Mouse (Mus musculus) liver, embryonic 14.5 days (tissue): Measurements from ENCODE around the gene Trappc12. TPM values are rescaled to one million over a fixed set of nuclear protein-coding genes. Genes with fewer than 3 reads are reported as not detected.
A peak's percentile ranks its signal among the peaks of the same experiment; 100 is the strongest.

Source experiments
- ATAC-seq: fragments of 200-750 bp; cut with Nextera tagmentation; 2 replicates; pipeline ENCODE4 v1.8.0; 2017; ENCODE audit warnings: moderate number of reproducible peaks, mild to moderate bottlenecking, moderate library complexity; ENCODE audit not compliant: insufficient read depth
- DNase-seq, 3 experiments: peaks; one replicate each; pipeline ENCODE4 v3.0.0-alpha.2; 2012 to 2013; ENCODE audit warnings: low read depth in 3 of 3, low spot score in 3 of 3
- H3K27ac ChIP-seq: fragments of 300-500 bp; sonication (generic); 2 replicates; pipeline ENCODE4 v1.5.1; 2014; ENCODE audit warnings: moderate library complexity, mild to moderate bottlenecking, control low read depth, inconsistent platforms
- H3K27me3 ChIP-seq: fragments of 300-500 bp; sonication (generic); 2 replicates; pipeline ENCODE4 v1.6.1; 2014; ENCODE audit warnings: mild to moderate bottlenecking, low read length, moderate library complexity; ENCODE audit not compliant: control insufficient read depth, insufficient read depth
- H3K36me3 ChIP-seq: fragments of 300-500 bp; sonication (generic); replicated peaks from 2 replicates; pipeline ENCODE4 v1.6.1; 2014; ENCODE audit warnings: low read depth; ENCODE audit not compliant: control insufficient read depth, insufficient read depth
- H3K4me1 ChIP-seq, 2 experiments: fragments of 200-500 bp in 1 of 2; fragments of 300-500 bp in 1 of 2; sonication (generic) in 1 of 2; replicated peaks; 2 replicates each; pipeline ENCODE4 v1.6.1; 2012 to 2014; ENCODE audit warnings: antibody characterized with exemption in 1 of 2, inconsistent platforms in 1 of 2, low read length in 1 of 2; ENCODE audit not compliant: control insufficient read depth in 2 of 2, insufficient read depth in 2 of 2
- H3K4me2 ChIP-seq: fragments of 300-500 bp; sonication (generic); 2 replicates; pipeline ENCODE4 v1.6.1; 2014; ENCODE audit warnings: low read depth, mild to moderate bottlenecking, control low read depth, moderate library complexity
- H3K4me3 ChIP-seq, 2 experiments: fragments of 200-500 bp in 1 of 2; fragments of 300-500 bp in 1 of 2; sonication (generic) in 1 of 2; 2 replicates each; pipeline ENCODE4 v1.5.1; 2012 to 2014; ENCODE audit warnings: low read depth in 2 of 2, low read length in 2 of 2, mild to moderate bottlenecking in 2 of 2, control low read depth in 1 of 2, inconsistent platforms in 1 of 2, moderate library complexity in 1 of 2; ENCODE audit not compliant: insufficient read depth in 1 of 2
- H3K9ac ChIP-seq: fragments of 300-500 bp; sonication (generic); replicated peaks from 2 replicates; pipeline ENCODE4 v1.6.1; 2014; ENCODE audit warnings: mild to moderate bottlenecking, control low read depth, moderate library complexity
- H3K9me3 ChIP-seq: fragments of 300-500 bp; sonication (generic); 2 replicates; pipeline ENCODE4 v1.6.1; 2016; ENCODE audit warnings: low read length, mixed read lengths; ENCODE audit not compliant: control insufficient read depth
- CTCF ChIP-seq: IDR thresholded peaks from 2 replicates; pipeline ENCODE4 v1.5.1; 2016; ENCODE audit warnings: antibody characterized with exemption, low read depth, control low read depth
- EP300 ChIP-seq: IDR thresholded peaks from 2 replicates; pipeline ENCODE4 v1.6.1; 2016; ENCODE audit warnings: antibody characterized with exemption, low read depth
- WGBS: fragments of 180-500 bp; shearing (Covaris S2); extraction: QIAGEN DNeasy Blood & Tissue Kit; methylation state at CpG from one replicate; pipeline ENCODE4 v1.1.7; 2014; ENCODE audit not compliant: insufficient replicate concordance; 5-methylcytosine and 5-hydroxymethylcytosine counted together
- microRNA-seq: library from miRNA; unstranded; fragments of <30 nt; microRNA quantifications from one replicate; pipeline ENCODE4, GENCODE M21; 2016
- polyA plus RNA-seq, 2 experiments: library from polyadenylated mRNA; depleted of rRNA in 1 of 2; stranded (reverse) in 1 of 2; unstranded in 1 of 2; fragments of >200 nt; fragmentation: Nextera tagmentation in 1 of 2; extraction: Ambion mirVana in 1 of 2; gene quantifications; 2 replicates each; pipeline versions ENCODE4 v1.2.1 to v1.2.3; 2012 to 2014

Gene Trappc12
- polyA plus RNA-seq, 2 experiments, result 11.6 to 13.1 TPM

DNA sequence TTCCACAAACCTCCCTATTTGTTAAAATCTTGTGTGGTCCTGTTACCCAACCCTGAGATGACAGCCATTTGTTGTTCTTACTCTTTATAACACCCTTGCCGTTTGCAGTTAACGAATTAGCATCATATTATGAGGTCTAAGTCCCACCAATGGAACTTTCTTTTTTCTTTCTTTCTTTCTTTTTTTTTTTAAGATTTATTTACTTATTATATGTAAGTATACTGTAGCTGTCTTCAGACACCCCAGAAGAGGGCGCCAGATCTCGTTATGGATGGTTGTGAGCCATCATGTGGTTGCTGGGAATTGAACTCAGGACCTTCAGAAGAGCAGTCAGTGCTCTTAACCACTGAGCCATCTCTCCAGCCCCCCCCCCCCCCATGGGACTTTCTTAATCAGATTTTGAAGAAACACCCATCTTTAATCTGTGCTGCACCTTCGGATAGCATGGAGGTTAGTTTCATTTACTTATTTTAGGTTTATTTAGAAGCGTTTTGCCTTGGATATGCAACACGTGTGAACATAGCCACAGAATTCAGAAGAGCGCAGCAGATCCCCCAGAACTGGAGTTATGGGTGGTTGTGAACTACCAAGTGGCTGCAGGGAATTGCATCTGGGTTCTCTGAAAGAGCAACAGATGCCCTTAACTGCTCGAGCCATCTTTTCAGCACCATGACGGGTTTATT lies 76.1 kb downstream of the Trappc12 start:
- no peak for ATAC-seq
- Histone ChIP-seq H3K9me3 (no peaks in the 10 kb centered on the region), H3K4me3 (no peak overlapping the region), H3K27ac (no peak overlapping the region), H3K4me1 (peaks cover 0 to 13% of the 10 kb centered on the region in 2 experiments; a peak in 3 of 4 replicates), H3K36me3 (no peaks in the 10 kb centered on the region), H3K4me2 (peak overlapping the region; percentile 71), H3K9ac (no peak overlapping the region), H3K27me3 (no peaks in the 10 kb centered on the region)
- no peak for DNase-seq
- TF ChIP-seq CTCF, result no peak
- TF ChIP-seq EP300, result no peak
- WGBS, result 63% methylated on average over 10 of the region's 10 CpGs

DNA sequence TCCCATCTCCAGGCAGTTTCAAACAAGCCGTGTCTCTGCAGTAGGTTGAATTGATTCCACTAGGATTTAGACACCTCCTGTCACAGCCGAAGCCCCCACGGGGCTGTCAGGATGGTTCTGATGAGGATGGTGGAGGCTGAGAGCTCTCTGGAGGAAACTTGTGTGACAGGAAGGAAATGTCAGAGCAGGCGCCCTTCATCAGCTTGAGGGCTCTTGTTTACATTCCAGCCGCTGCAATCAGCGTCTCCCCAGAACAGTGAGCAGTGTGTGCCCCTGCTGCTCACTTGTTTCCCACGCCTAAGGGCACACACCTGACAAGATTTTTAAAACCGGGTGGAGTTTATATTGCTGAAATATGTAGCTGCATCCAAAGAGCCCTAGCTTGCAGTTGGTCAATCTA lies 83.0 kb downstream of the Trappc12 start:
- ATAC-seq, result no peak
- 16% methylated on average over 8 of the region's 8 CpGs for WGBS
- Histone ChIP-seq H3K4me2 (no peak overlapping the region), H3K27ac (no peak overlapping the region), H3K36me3 (no peaks in the 10 kb centered on the region), H3K9me3 (no peaks in the 10 kb centered on the region), H3K4me3 (no peak overlapping the region), H3K9ac (no peak overlapping the region), H3K4me1 (0 out of 4 replicates have a peak, but pooled peaks cover 0 to 10% of the 10 kb centered on the region in 2 experiments), H3K27me3 (no peaks in the 10 kb centered on the region)
- no peak for TF ChIP-seq EP300
- no peak for TF ChIP-seq CTCF
- no peak for DNase-seq

DNA sequence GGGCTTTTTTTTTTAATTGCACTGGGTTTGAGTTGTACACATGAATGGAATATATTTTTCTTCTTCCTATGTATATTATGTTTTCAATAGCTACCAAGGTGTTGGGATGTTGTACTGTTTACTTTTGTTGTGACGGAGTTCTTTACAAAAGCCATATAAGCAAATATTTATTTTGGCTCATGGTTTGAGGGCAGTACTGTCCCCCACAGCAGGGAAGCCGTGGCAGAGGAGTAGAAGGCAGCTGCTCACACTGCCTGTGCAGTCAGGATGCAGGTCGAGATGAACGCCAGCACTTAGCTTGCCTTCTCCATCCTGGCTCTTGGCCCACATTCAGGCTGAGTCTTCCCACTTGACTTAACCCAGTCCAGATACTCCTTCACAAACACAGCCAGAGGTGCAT lies 83.5 kb downstream of the Trappc12 start:
- WGBS, result 49% methylated on average over 4 of the region's 4 CpGs
- no peak for TF ChIP-seq EP300
- TF ChIP-seq CTCF, result no peak
- no peaks in the 10 kb centered on the region for H3K36me3 ChIP-seq
- DNase-seq, result no peak
- no peak overlapping the region for H3K27ac ChIP-seq
- H3K4me3 ChIP-seq, result no peak overlapping the region
- H3K9ac ChIP-seq, result no peak overlapping the region
- no peaks in the 10 kb centered on the region for H3K9me3 ChIP-seq
- no peak for ATAC-seq
- no peak overlapping the region for H3K4me2 ChIP-seq
- 0 out of 4 replicates have a peak, but pooled peaks cover 0 to 10% of the 10 kb centered on the region in 2 experiments for H3K4me1 ChIP-seq
- no peaks in the 10 kb centered on the region for H3K27me3 ChIP-seq

DNA sequence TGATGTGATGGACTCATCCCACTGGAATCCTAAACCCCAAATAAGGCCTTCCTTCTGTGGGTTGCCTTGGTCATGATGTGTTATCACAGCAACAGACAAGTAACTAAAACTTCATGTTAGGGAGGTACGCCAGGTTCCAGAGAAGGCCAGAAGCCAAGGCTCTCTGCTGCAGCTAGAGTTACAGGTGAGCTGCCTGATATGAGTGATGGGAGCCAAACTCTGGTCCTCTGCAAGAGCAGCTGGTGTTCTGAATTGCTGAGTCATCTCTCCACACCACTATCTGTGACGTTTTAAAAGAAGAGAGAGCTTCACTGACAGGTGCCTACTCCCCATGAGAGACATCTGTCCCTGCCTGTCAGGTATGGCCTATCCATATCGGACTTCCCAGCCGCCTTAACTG lies 87.6 kb downstream of the Trappc12 start:
- Histone ChIP-seq H3K9ac (no peak overlapping the region), H3K4me1 (0 out of 4 replicates have a peak, but pooled peaks cover 0 to 10% of the 10 kb centered on the region in 2 experiments), H3K4me3 (no peak overlapping the region), H3K27ac (no peak overlapping the region), H3K27me3 (no peaks in the 10 kb centered on the region), H3K36me3 (peaks cover 11% of the 10 kb centered on the region), H3K4me2 (no peak overlapping the region), H3K9me3 (no peaks in the 10 kb centered on the region)
- no peak for TF ChIP-seq EP300
- TF ChIP-seq CTCF, result no peak
- DNase-seq, result no peak
- ATAC-seq, result no peak
- WGBS, result 64% methylated on average over 4 of the region's 4 CpGs

DNA sequence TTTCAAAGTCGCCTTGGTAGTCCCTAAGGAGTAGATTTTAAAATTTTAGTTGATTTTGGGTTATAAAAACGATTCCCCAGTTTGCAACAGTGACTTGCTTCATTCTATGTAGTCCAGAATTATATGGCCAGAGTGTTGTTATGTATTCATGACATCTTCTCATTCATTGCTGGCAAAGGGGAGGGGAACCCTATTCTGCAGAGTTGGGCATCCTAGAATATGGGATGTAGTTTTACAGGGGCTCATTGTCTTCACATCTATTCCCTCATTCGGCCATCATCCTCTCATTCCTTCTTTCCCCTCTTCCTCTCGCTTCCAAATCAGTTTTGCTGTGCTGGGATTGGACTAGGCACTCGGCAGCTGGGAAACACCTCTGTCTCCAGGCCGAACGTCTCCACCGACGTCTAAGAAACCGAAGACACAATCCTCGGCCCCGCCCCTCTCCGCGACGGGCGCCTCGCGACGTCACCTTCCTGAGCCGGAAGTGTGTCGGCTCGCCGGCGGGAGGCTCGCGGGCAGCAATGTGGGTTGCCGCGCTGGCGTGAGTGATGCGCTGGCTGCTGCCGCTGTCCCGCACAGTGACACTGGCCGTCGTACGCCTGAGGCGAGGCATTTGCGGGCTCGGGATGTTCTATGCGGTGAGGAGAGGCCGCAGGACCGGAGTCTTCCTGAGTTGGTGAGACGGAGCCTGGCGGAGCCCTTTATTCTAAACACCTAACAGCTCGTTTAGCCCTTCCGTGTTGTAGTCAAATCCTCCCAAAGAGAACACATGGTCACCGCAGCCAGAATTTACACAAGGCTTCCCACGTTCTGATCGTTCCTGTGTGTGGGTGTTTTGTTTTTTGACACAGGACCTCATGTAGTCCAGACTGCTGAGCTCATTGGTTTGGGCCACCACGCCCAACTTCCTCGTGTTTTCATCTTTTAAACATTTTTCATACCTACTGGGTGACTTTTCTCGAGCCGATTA lies 100.8 kb downstream of the Trappc12 start, which contains the start of gene Rnaseh1:
TSS of gene Rnaseh1 (plus strand) at position 462 of the 970 bp plus-strand sequence.
- Histone ChIP-seq H3K4me1 (peaks cover 7 to 9% of the 10 kb centered on the region in 2 experiments), H3K36me3 (peaks cover 5% of the 10 kb centered on the region), H3K9me3 (no peaks in the 10 kb centered on the region), H3K9ac (peak within 1 kb of the TSS; percentile 86), H3K27ac (peak within 1 kb of the TSS; percentile 31), H3K27me3 (no peaks in the 10 kb centered on the region), H3K4me3 (peak within 1 kb of the TSS; percentile 83 to 89), H3K4me2 (peak within 1 kb of the TSS; percentile 95)
- ATAC-seq (peak; percentile 92), DNase-seq (peak; percentile 73 to 77 (median 73))
- WGBS, result 2% methylated on average over 52 of the region's 52 CpGs
- no peak for TF ChIP-seq EP300
- 0 out of 2 replicates have a peak, but pooled peaks have one; percentile 4 for TF ChIP-seq CTCF

Small RNA genes lying within 50 kb of the gene (microRNA-seq; reads per million reads assigned to microRNA genes)
- not detected for gene Mir6937

Other genes starting within 250 kb of the Trappc12 start
- gene Dcdc2c, start 198.1 kb downstream of the Trappc12 start, polyA plus RNA-seq (2012; rRNA removed), result not detected in 2 replicates
- not detected in 2 replicates for gene Dcdc2c, start 198.1 kb downstream of the Trappc12 start, polyA plus RNA-seq (2014; fragmentation: Nextera tagmentation; extraction: Ambion mirVana)
- gene Allc, start 167.9 kb downstream of the Trappc12 start, polyA plus RNA-seq (2012; rRNA removed), result not detected in 2 replicates
- gene Allc, start 167.9 kb downstream of the Trappc12 start, polyA plus RNA-seq (2014; fragmentation: Nextera tagmentation; extraction: Ambion mirVana), result not detected in 2 replicates
- 6.1 and 8.7 TPM in 2 replicates for gene Colec11, start 127.1 kb downstream of the Trappc12 start, polyA plus RNA-seq (2012; rRNA removed)
- 12.8 and 13.1 TPM in 2 replicates for gene Colec11, start 127.1 kb downstream of the Trappc12 start, polyA plus RNA-seq (2014; fragmentation: Nextera tagmentation; extraction: Ambion mirVana)
- gene Rps7, start 114.5 kb downstream of the Trappc12 start, polyA plus RNA-seq (2012; rRNA removed), result 548 and 604 TPM in 2 replicates
- gene Rps7, start 114.5 kb downstream of the Trappc12 start, polyA plus RNA-seq (2014; fragmentation: Nextera tagmentation; extraction: Ambion mirVana), result 640 and 652 TPM in 2 replicates
- gene Rnaseh1, start 100.9 kb downstream of the Trappc12 start, polyA plus RNA-seq (2012; rRNA removed), result 7.1 and 9.7 TPM in 2 replicates
- gene Rnaseh1, start 100.9 kb downstream of the Trappc12 start, polyA plus RNA-seq (2014; fragmentation: Nextera tagmentation; extraction: Ambion mirVana), result 9.3 and 10.3 TPM in 2 replicates
- 13.0 and 17.2 TPM in 2 replicates for gene Adi1, start 75.2 kb downstream of the Trappc12 start, polyA plus RNA-seq (2012; rRNA removed)
- 41.0 and 46.2 TPM in 2 replicates for gene Adi1, start 75.2 kb downstream of the Trappc12 start, polyA plus RNA-seq (2014; fragmentation: Nextera tagmentation; extraction: Ambion mirVana)
- gene Eipr1, start 1.3 kb upstream of the Trappc12 start, polyA plus RNA-seq (2012; rRNA removed), result 15.2 and 18.6 TPM in 2 replicates
- gene Eipr1, start 1.3 kb upstream of the Trappc12 start, polyA plus RNA-seq (2014; fragmentation: Nextera tagmentation; extraction: Ambion mirVana), result 29.4 and 31.8 TPM in 2 replicates